Mouse (Mus musculus): ENCODE data around the gene Rasgef1c. TPM values are rescaled to one million over a fixed set of nuclear protein-coding genes. Genes with fewer than 3 reads are reported as not detected.

Rasgef1c gene
- polyA plus RNA-seq, 1 experiment from 2014 or later = 0.30 TPM

- Histone ChIP-seq H3K9ac (ENCODE audit: low read length) (no peak overlapping the region), H3K36me3 (ENCODE audit: control insufficient read depth, insufficient read depth) (no peaks in the 10 kb centered on the region), H3K4me2 (ENCODE audit: low read depth, low read length) (no peak overlapping the region), H3K27me3 (ENCODE audit: control insufficient read depth, insufficient read depth, low read length) (0 out of 2 replicates have a peak, but pooled peaks cover 2% of the 10 kb centered on the region), H3K4me1 (ENCODE audit: control insufficient read depth, insufficient read depth, low read length) (no peaks in the 10 kb centered on the region), H3K9me3 (replicated peaks; ENCODE audit: control insufficient read depth, low read length) (no peaks in the 10 kb centered on the region), H3K4me3 (ENCODE audit: low read length) (no peak overlapping the region), H3K27ac (ENCODE audit: low read length) (no peak overlapping the region)
- ATAC-seq (replicated peaks; ENCODE audit: extremely low read depth, insufficient read depth, low FRiP score) = no peak
- 55% methylated on average over 15 of the region's 15 CpGs for WGBS
Observed at GRCm38 (mm10) chr11:49918521-49919180, 17.0 kb downstream of the Rasgef1c start.

DNA sequence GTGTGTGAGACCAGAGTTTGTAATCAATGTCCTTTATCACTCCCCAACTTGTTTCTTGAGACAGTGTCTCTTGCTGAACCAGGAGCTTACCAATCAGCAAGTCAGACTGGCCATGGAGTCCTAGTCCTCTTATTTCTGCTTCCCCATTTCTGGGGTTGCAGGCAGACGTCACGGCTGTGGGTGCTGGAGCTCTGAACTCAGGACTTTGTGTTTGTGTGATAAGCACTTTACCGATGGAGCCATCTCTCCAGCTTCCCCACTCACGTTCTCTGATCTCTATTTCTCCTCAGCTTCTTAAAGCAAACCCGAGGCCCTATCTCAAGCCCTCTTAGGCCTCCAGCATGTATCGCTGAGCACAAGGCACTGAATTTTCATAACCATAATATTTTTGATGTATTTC lies 17.7 kb downstream of the Rasgef1c start:
- WGBS = 81% methylated on average over 6 of the region's 6 CpGs
- H3K27me3 ChIP-seq (ENCODE audit: control insufficient read depth, insufficient read depth, low read length) = 0 out of 2 replicates have a peak, but pooled peaks cover 2% of the 10 kb centered on the region
- H3K4me1 ChIP-seq (ENCODE audit: control insufficient read depth, insufficient read depth, low read length) = no peaks in the 10 kb centered on the region
- no peak overlapping the region for H3K4me3 ChIP-seq (ENCODE audit: low read length)
- no peak for ATAC-seq (replicated peaks; ENCODE audit: extremely low read depth, insufficient read depth, low FRiP score)
- no peak overlapping the region for H3K27ac ChIP-seq (ENCODE audit: low read length)
- no peak overlapping the region for H3K9ac ChIP-seq (ENCODE audit: low read length)
- H3K36me3 ChIP-seq (ENCODE audit: control insufficient read depth, insufficient read depth) = no peaks in the 10 kb centered on the region
- H3K9me3 ChIP-seq (replicated peaks; ENCODE audit: control insufficient read depth, low read length) = no peaks in the 10 kb centered on the region
- no peak overlapping the region for H3K4me2 ChIP-seq (ENCODE audit: low read depth, low read length)

DNA sequence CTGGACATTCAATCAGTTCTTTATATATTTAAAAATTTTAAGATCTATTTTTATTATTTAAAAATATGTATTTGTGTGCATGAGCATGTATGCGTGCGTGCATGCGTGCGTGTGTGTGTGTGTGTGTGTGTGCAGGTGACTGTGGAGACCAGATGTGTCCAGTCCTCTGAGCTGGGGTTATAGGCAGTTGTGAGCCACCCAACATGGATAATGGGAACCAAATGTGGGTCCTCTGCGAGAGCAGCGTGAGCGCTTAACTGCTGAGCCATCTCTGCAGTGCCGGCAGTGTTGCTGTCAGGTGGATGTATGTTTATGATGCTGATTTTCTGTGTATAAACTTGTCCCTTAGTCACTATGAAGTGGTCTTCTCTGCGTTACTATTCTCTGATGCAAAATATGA lies 21.9 kb downstream of the Rasgef1c start:
- Histone ChIP-seq H3K36me3 (ENCODE audit: control insufficient read depth, insufficient read depth) (no peaks in the 10 kb centered on the region), H3K27ac (ENCODE audit: low read length) (no peak overlapping the region), H3K27me3 (ENCODE audit: control insufficient read depth, insufficient read depth, low read length) (no peaks in the 10 kb centered on the region; the same call in 1 of the 2 replicates), H3K4me1 (ENCODE audit: control insufficient read depth, insufficient read depth, low read length) (no peaks in the 10 kb centered on the region), H3K9me3 (replicated peaks; ENCODE audit: control insufficient read depth, low read length) (no peaks in the 10 kb centered on the region), H3K4me2 (ENCODE audit: low read depth, low read length) (no peak overlapping the region), H3K4me3 (ENCODE audit: low read length) (no peak overlapping the region), H3K9ac (ENCODE audit: low read length) (no peak overlapping the region)
- WGBS = 89% methylated on average over 9 of the region's 9 CpGs
- no peak for ATAC-seq (replicated peaks; ENCODE audit: extremely low read depth, insufficient read depth, low FRiP score)

- H3K4me3 ChIP-seq (ENCODE audit: low read length) = no peak overlapping the region
- no peak overlapping the region for H3K9ac ChIP-seq (ENCODE audit: low read length)
- no peaks in the 10 kb centered on the region; the same call in 1 of the 2 replicates for H3K27me3 ChIP-seq (ENCODE audit: control insufficient read depth, insufficient read depth, low read length)
- H3K27ac ChIP-seq (ENCODE audit: low read length) = no peak overlapping the region
- 68% methylated on average over 7 of the region's 7 CpGs for WGBS
- no peaks in the 10 kb centered on the region for H3K36me3 ChIP-seq (ENCODE audit: control insufficient read depth, insufficient read depth)
- no peak for ATAC-seq (replicated peaks; ENCODE audit: extremely low read depth, insufficient read depth, low FRiP score)
- H3K9me3 ChIP-seq (replicated peaks; ENCODE audit: control insufficient read depth, low read length) = no peaks in the 10 kb centered on the region
- no peaks in the 10 kb centered on the region for H3K4me1 ChIP-seq (ENCODE audit: control insufficient read depth, insufficient read depth, low read length)
- H3K4me2 ChIP-seq (ENCODE audit: low read depth, low read length) = no peak overlapping the region
Observed at GRCm38 (mm10) chr11:49926183-49926582, 24.5 kb downstream of the Rasgef1c start.

DNA sequence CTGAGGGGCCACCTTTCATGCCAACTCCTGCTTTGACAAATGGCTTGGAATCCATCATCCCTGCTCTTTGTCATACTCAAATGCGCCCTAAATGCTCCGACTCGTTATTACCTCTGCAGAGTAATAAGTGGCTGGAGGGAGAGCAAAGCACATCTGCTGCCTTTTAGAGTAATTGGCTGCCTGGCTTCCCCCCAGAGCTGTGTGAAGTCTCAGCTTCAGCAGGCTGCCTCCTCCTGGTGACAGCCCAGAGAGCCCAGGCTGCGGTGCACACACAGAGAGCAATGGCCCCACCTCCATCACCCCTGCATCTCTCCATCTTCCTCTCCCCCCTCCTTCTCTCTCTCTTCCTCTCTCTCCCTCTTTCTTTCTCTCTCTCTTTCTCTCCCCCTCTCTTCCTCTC lies 25.5 kb downstream of the Rasgef1c start:
- Histone ChIP-seq H3K4me1 (ENCODE audit: control insufficient read depth, insufficient read depth, low read length) (0 out of 2 replicates have a peak, but pooled peaks cover 5% of the 10 kb centered on the region), H3K27me3 (ENCODE audit: control insufficient read depth, insufficient read depth, low read length) (no peaks in the 10 kb centered on the region; the same call in 1 of the 2 replicates), H3K4me3 (ENCODE audit: low read length) (no peak overlapping the region), H3K9ac (ENCODE audit: low read length) (no peak overlapping the region), H3K27ac (ENCODE audit: low read length) (no peak overlapping the region), H3K36me3 (ENCODE audit: control insufficient read depth, insufficient read depth) (no peaks in the 10 kb centered on the region), H3K9me3 (replicated peaks; ENCODE audit: control insufficient read depth, low read length) (no peaks in the 10 kb centered on the region), H3K4me2 (ENCODE audit: low read depth, low read length) (no peak overlapping the region)
- ATAC-seq (replicated peaks; ENCODE audit: extremely low read depth, insufficient read depth, low FRiP score) = no peak
- 18% methylated on average over 4 of the region's 4 CpGs for WGBS

GRCm38 (mm10) chr11:49927670-49928069 lies 26.0 kb downstream of the Rasgef1c start:
- Histone ChIP-seq H3K4me2 (ENCODE audit: low read depth, low read length) (no peak overlapping the region), H3K9me3 (replicated peaks; ENCODE audit: control insufficient read depth, low read length) (no peaks in the 10 kb centered on the region), H3K4me1 (ENCODE audit: control insufficient read depth, insufficient read depth, low read length) (0 out of 2 replicates have a peak, but pooled peaks cover 5% of the 10 kb centered on the region), H3K27me3 (ENCODE audit: control insufficient read depth, insufficient read depth, low read length) (no peaks in the 10 kb centered on the region; the same call in 1 of the 2 replicates), H3K9ac (ENCODE audit: low read length) (no peak overlapping the region), H3K36me3 (ENCODE audit: control insufficient read depth, insufficient read depth) (no peaks in the 10 kb centered on the region), H3K4me3 (ENCODE audit: low read length) (no peak overlapping the region), H3K27ac (ENCODE audit: low read length) (no peak overlapping the region)
- WGBS = 63% methylated on average over 6 of the region's 6 CpGs
- ATAC-seq (replicated peaks; ENCODE audit: extremely low read depth, insufficient read depth, low FRiP score) = no peak

DNA sequence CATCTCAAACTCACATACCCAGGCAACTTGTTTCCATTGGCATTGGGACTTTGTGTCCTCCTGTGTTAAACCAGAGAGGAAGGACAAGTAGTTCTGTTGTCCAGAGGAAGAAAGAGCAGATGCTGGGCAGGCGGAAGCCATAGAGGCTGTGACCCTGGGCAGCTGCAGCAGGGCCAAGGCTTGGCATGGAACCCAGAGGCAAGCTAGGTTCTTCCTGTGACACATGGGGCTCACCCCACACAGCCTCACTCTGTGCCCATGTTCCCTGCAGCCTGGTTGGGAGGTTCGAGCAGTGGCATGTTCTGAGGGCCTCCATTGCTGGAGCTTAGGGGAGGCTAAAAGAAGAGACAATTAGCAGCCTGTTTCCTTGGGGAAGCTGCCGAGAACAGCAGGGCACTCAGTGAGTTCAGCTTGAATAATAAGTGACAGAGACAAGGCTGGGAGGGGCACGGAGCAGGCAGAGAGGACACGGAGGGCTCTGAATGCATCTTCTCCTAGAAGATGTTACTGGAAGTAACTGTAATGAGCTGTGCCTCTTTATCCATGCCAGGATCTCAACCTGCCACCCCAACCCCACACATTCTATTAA lies 29.5 kb downstream of the Rasgef1c start:
- no peaks in the 10 kb centered on the region; the same call in none of the 2 replicates for H3K27me3 ChIP-seq (ENCODE audit: control insufficient read depth, insufficient read depth, low read length)
- H3K4me1 ChIP-seq (ENCODE audit: control insufficient read depth, insufficient read depth, low read length) = 0 out of 2 replicates have a peak, but pooled peaks cover 5% of the 10 kb centered on the region
- no peak overlapping the region for H3K27ac ChIP-seq (ENCODE audit: low read length)
- no peak for ATAC-seq (replicated peaks; ENCODE audit: extremely low read depth, insufficient read depth, low FRiP score)
- H3K9ac ChIP-seq (ENCODE audit: low read length) = no peak overlapping the region
- no peaks in the 10 kb centered on the region for H3K9me3 ChIP-seq (replicated peaks; ENCODE audit: control insufficient read depth, low read length)
- H3K36me3 ChIP-seq (ENCODE audit: control insufficient read depth, insufficient read depth) = no peaks in the 10 kb centered on the region
- 62% methylated on average over 5 of the region's 5 CpGs for WGBS
- no peak overlapping the region for H3K4me3 ChIP-seq (ENCODE audit: low read length)
- H3K4me2 ChIP-seq (ENCODE audit: low read depth, low read length) = no peak overlapping the region

- H3K4me2 ChIP-seq (ENCODE audit: low read depth, low read length) = no peak overlapping the region
- no peaks in the 10 kb centered on the region; the same call in none of the 2 replicates for H3K27me3 ChIP-seq (ENCODE audit: control insufficient read depth, insufficient read depth, low read length)
- H3K4me3 ChIP-seq (ENCODE audit: low read length) = no peak overlapping the region
- no peak overlapping the region for H3K27ac ChIP-seq (ENCODE audit: low read length)
- peak; percentile 41; the same call in 1 of the 2 replicates for ATAC-seq (replicated peaks; ENCODE audit: extremely low read depth, insufficient read depth, low FRiP score)
- no peaks in the 10 kb centered on the region for H3K36me3 ChIP-seq (ENCODE audit: control insufficient read depth, insufficient read depth)
- no peaks in the 10 kb centered on the region for H3K9me3 ChIP-seq (replicated peaks; ENCODE audit: control insufficient read depth, low read length)
- 0 out of 2 replicates have a peak, but pooled peaks cover 5% of the 10 kb centered on the region for H3K4me1 ChIP-seq (ENCODE audit: control insufficient read depth, insufficient read depth, low read length)
- H3K9ac ChIP-seq (ENCODE audit: low read length) = no peak overlapping the region
- WGBS = 5% methylated on average over 7 of the region's 7 CpGs
Observed at GRCm38 (mm10) chr11:49931853-49932252, 30.2 kb downstream of the Rasgef1c start.

- WGBS = 74% methylated on average over 1 of the region's 1 CpGs
- H3K27me3 ChIP-seq (ENCODE audit: control insufficient read depth, insufficient read depth, low read length) = no peaks in the 10 kb centered on the region; the same call in none of the 2 replicates
- no peak for ATAC-seq (replicated peaks; ENCODE audit: extremely low read depth, insufficient read depth, low FRiP score)
Observed at GRCm38 (mm10) chr11:49933811-49934210, 32.2 kb downstream of the Rasgef1c start.

More at GRCm38 (mm10) chr11:49933811-49934210, 32.2 kb downstream of the Rasgef1c start:
- 0 out of 2 replicates have a peak, but pooled peaks cover 5% of the 10 kb centered on the region for H3K4me1 ChIP-seq (ENCODE audit: control insufficient read depth, insufficient read depth, low read length)
- H3K9me3 ChIP-seq (replicated peaks; ENCODE audit: control insufficient read depth, low read length) = no peaks in the 10 kb centered on the region
- no peak overlapping the region for H3K4me3 ChIP-seq (ENCODE audit: low read length)
- H3K4me2 ChIP-seq (ENCODE audit: low read depth, low read length) = no peak overlapping the region
- H3K27ac ChIP-seq (ENCODE audit: low read length) = no peak overlapping the region
- H3K9ac ChIP-seq (ENCODE audit: low read length) = no peak overlapping the region
- no peaks in the 10 kb centered on the region for H3K36me3 ChIP-seq (ENCODE audit: control insufficient read depth, insufficient read depth)
